ENCODE assay signal across 8 mouse cellular contexts in the genomic region with DNA sequence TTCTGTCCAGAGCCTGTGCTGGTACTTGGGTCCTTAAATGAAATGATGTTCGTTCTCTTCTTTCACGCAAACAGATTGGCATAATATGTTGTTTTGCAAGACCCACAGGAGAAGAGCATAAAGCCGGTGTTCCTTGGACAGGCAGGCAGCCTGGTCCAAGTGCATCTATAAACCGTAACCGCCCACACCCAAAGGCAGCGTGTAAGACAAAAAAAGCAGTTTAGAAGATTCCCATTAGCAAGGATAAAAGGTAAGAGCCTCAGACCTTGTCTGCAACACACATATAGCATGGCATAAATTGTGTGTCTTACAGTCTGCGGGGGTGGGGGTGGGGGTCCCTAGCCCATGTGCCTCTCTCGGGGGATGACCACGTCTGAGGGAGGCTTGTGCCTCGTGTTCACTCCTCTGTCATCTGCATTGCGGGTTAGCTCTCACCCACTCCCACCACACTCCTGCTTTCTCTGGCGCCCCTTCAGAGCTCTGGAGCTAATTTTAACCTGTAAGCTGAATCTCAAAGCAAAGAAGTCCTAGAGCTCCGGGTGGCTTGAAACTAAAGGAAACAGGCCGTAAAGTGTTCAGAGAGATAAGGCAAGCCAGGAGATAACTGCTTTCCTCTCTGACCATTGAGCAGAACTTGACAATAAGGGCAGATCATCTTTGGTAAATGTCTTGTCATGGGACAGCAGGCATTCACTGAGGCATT. TPM values are rescaled to one million over a fixed set of nuclear protein-coding genes. Genes with fewer than 3 reads are reported as not detected.
A peak's percentile ranks its signal among the peaks of the same experiment; 100 is the strongest.
DNase-seq lines count a peak whose midpoint lies in the region; ATAC-seq and TF ChIP-seq lines count a peak whose summit lies in the region.

No protein-coding gene starts in this region.

- H3K4me3 ChIP-seq in gastrocnemius, adult 2 months: peak overlapping the region; percentile 50
- H3K4me3 ChIP-seq in hindbrain, embryonic 10.5 days: 0 out of 2 replicates have a peak overlapping the region, but pooled peaks have one; percentile 37
- H3K4me3 ChIP-seq in midbrain, embryonic 12.5 days: no peak overlapping the region

- H3K4me1 ChIP-seq in hindbrain, embryonic 10.5 days (replicated peaks): peaks cover 43% of the 10 kb centered on the region
- H3K4me1 ChIP-seq in midbrain, embryonic 12.5 days: peaks cover 46% of the 10 kb centered on the region

- WGBS in hindbrain, embryonic 10.5 days: 67% methylated on average over 14 of the region's 14 CpGs
- 58% methylated on average over 14 of the region's 14 CpGs for WGBS in midbrain, embryonic 12.5 days

- H3K27ac ChIP-seq in gastrocnemius, adult 2 months: peak overlapping the region; percentile 81
- peak overlapping the region; percentile 89 for H3K27ac ChIP-seq in hindbrain, embryonic 10.5 days
- peak overlapping the region; percentile 89 for H3K27ac ChIP-seq in midbrain, embryonic 12.5 days (replicated peaks)

- peak overlapping the region; percentile 35 for H3K4me2 ChIP-seq in midbrain, embryonic 12.5 days (replicated peaks)

- no peak for TF ChIP-seq CTCF in gastrocnemius, adult 2 months (IDR thresholded peaks at IDR 0.05)

- no peak for ATAC-seq in midbrain, embryonic 12.5 days (ENCODE audit: low FRiP score, low read depth)

- no peaks in the 10 kb centered on the region for H3K9me3 ChIP-seq in hindbrain, embryonic 10.5 days
- H3K9me3 ChIP-seq in midbrain, embryonic 12.5 days: no peaks in the 10 kb centered on the region

- no peak overlapping the region for H3K9ac ChIP-seq in midbrain, embryonic 12.5 days (replicated peaks)

- H3K36me3 ChIP-seq in hindbrain, embryonic 10.5 days: no peaks in the 10 kb centered on the region
- no peaks in the 10 kb centered on the region for H3K36me3 ChIP-seq in midbrain, embryonic 12.5 days

- intact Hi-C loops in gastrocnemius, adult 2 months (cut with DNase I): no loop called here

- DNase-seq in gastrocnemius, adult 2 months: peak; percentile 43
- no peak for DNase-seq in gastrocnemius, adult 18-20 months (ENCODE audit: low spot score)
- DNase-seq in embryo, embryonic 11 days: peak; percentile 32
- peak; percentile 26 for DNase-seq in hindbrain, embryonic 10.5 days (ENCODE audit: low spot score)
- DNase-seq in urinary bladder, postnatal 25 days (ENCODE audit: low spot score): no peak
- no peak for DNase-seq in ovary, postnatal 14 days (ENCODE audit: low spot score)
- no peak for DNase-seq in spleen, postnatal 10 days (ENCODE audit: low spot score in 2 of 2)

- H3K27me3 ChIP-seq in hindbrain, embryonic 10.5 days (ENCODE audit: insufficient read depth, poor library complexity, severe bottlenecking): peaks cover 4% of the 10 kb centered on the region; the same call in 1 of the 2 replicates
- H3K27me3 ChIP-seq in midbrain, embryonic 12.5 days: peaks cover 4% of the 10 kb centered on the region; the same call in 1 of the 2 replicates

RNA-seq across cellular contexts. Expression of a gene that starts 29.7 kb away (rescaled TPM):
- total RNA-seq in gastrocnemius, adult 2 months (2021): 10 to 100 TPM; 30.4 to 36.1 TPM
- total RNA-seq in gastrocnemius, adult 18-20 months (2021): 10 to 100 TPM; 30.3 to 31.7 TPM
- polyA plus RNA-seq in hindbrain, embryonic 10.5 days (2016; fragmentation: Nextera tagmentation; extraction: Ambion mirVana): 7.3 and 8.9 TPM in 2 replicates
- polyA plus RNA-seq in midbrain, embryonic 12.5 days (2016; fragmentation: Nextera tagmentation; extraction: Ambion mirVana): 10.5 and 12.9 TPM in 2 replicates

RNA-seq across cellular contexts. Expression of a gene that starts 49.2 kb away (rescaled TPM):
- 10 to 100 TPM; 48.6 to 51.2 TPM for total RNA-seq in gastrocnemius, adult 2 months (2021)
- 10 to 100 TPM; 41.3 to 42.2 TPM for total RNA-seq in gastrocnemius, adult 18-20 months (2021)
- polyA plus RNA-seq in hindbrain, embryonic 10.5 days (2016; fragmentation: Nextera tagmentation; extraction: Ambion mirVana): 8.7 and 9.4 TPM in 2 replicates
- polyA plus RNA-seq in midbrain, embryonic 12.5 days (2016; fragmentation: Nextera tagmentation; extraction: Ambion mirVana): 11.7 and 13.4 TPM in 2 replicates

Comparison
In these comparisons a context has a peak if more than half of its experiments do, and no peak if none do; other contexts are left out.
1. DNase-seq: peak in gastrocnemius, adult 2 months (single experiment), embryo, embryonic 11 days (single experiment) and hindbrain, embryonic 10.5 days (single experiment); none in gastrocnemius, adult 18-20 months (single experiment), urinary bladder, postnatal 25 days (single experiment), ovary, postnatal 14 days (single experiment) and spleen, postnatal 10 days (0 of 2).
2. Peak in every context shown above with its lines, with median percentiles within 50 percentile points of each other: H3K27ac ChIP-seq.